Mouse (Mus musculus): ENCODE data around the gene Adpgk. TPM values are rescaled to one million over a fixed set of nuclear protein-coding genes. Genes with fewer than 3 reads are reported as not detected.
A peak's percentile ranks its signal among the peaks of the same experiment; 100 is the strongest.

Adpgk gene
- polyA plus RNA-seq (2015; fragmentation: Nextera tagmentation; extraction: Ambion mirVana): 19.1 and 22.7 TPM in 2 replicates

- Histone ChIP-seq H3K9me3 (no peaks in the 10 kb centered on the region), H3K4me1 (peaks cover 14% of the 10 kb centered on the region), H3K36me3 (no peaks in the 10 kb centered on the region), H3K4me3 (peak within 1 kb of the TSS; percentile 91), H3K4me2 (replicated peaks) (peak within 1 kb of the TSS; percentile 71), H3K27ac (replicated peaks) (peak within 1 kb of the TSS; percentile 89), H3K27me3 (no peaks in the 10 kb centered on the region), H3K9ac (replicated peaks) (peak within 1 kb of the TSS; percentile 85)
- WGBS: under 1% methylated on average over 58 of the region's 58 CpGs
- ATAC-seq (replicated peaks): peak; percentile 98
Measured at GRCm38 (mm10) chr9:59290957-59291687, at the start of gene Adpgk. Gene Adpgk (plus strand): TSS chr9:59291558.

- ATAC-seq (replicated peaks): no peak
- Histone ChIP-seq H3K9me3 (no peaks in the 10 kb centered on the region), H3K4me3 (no peak overlapping the region), H3K36me3 (no peaks in the 10 kb centered on the region), H3K27ac (replicated peaks) (no peak overlapping the region), H3K4me1 (no peaks in the 10 kb centered on the region), H3K4me2 (replicated peaks) (no peak overlapping the region), H3K9ac (replicated peaks) (no peak overlapping the region), H3K27me3 (no peaks in the 10 kb centered on the region)
- WGBS: 67% methylated on average over 7 of the region's 7 CpGs
Measured at GRCm38 (mm10) chr9:59245181-59245580, 46.2 kb upstream of the Adpgk start.

- no peaks in the 10 kb centered on the region for H3K4me1 ChIP-seq
- H3K9ac ChIP-seq (replicated peaks): no peak overlapping the region
- no peak for ATAC-seq (replicated peaks)
- no peak overlapping the region for H3K4me2 ChIP-seq (replicated peaks)
- H3K4me3 ChIP-seq: no peak overlapping the region
- WGBS: 37% methylated on average over 6 of the region's 6 CpGs
- H3K9me3 ChIP-seq: no peaks in the 10 kb centered on the region
- no peak overlapping the region for H3K27ac ChIP-seq (replicated peaks)
- no peaks in the 10 kb centered on the region for H3K36me3 ChIP-seq
- H3K27me3 ChIP-seq: no peaks in the 10 kb centered on the region
Measured at GRCm38 (mm10) chr9:59246456-59247029, 44.8 kb upstream of the Adpgk start.

- ATAC-seq (replicated peaks): no peak
- Histone ChIP-seq H3K4me2 (replicated peaks) (no peak overlapping the region), H3K36me3 (no peaks in the 10 kb centered on the region), H3K27me3 (no peaks in the 10 kb centered on the region), H3K9ac (replicated peaks) (no peak overlapping the region), H3K9me3 (no peaks in the 10 kb centered on the region), H3K4me1 (no peaks in the 10 kb centered on the region), H3K4me3 (no peak overlapping the region), H3K27ac (replicated peaks) (no peak overlapping the region)
- WGBS: 83% methylated on average over 3 of the region's 3 CpGs
Measured at GRCm38 (mm10) chr9:59249359-59249758, 42.0 kb upstream of the Adpgk start.

GRCm38 (mm10) chr9:59250272-59250671 lies 41.1 kb upstream of the Adpgk start:
- Histone ChIP-seq H3K27ac (replicated peaks) (no peak overlapping the region), H3K9ac (replicated peaks) (no peak overlapping the region), H3K4me1 (no peaks in the 10 kb centered on the region), H3K4me2 (replicated peaks) (no peak overlapping the region), H3K36me3 (no peaks in the 10 kb centered on the region), H3K4me3 (no peak overlapping the region), H3K27me3 (no peaks in the 10 kb centered on the region), H3K9me3 (no peaks in the 10 kb centered on the region)
- WGBS: 64% methylated on average over 3 of the region's 3 CpGs
- ATAC-seq (replicated peaks): no peak

DNA sequence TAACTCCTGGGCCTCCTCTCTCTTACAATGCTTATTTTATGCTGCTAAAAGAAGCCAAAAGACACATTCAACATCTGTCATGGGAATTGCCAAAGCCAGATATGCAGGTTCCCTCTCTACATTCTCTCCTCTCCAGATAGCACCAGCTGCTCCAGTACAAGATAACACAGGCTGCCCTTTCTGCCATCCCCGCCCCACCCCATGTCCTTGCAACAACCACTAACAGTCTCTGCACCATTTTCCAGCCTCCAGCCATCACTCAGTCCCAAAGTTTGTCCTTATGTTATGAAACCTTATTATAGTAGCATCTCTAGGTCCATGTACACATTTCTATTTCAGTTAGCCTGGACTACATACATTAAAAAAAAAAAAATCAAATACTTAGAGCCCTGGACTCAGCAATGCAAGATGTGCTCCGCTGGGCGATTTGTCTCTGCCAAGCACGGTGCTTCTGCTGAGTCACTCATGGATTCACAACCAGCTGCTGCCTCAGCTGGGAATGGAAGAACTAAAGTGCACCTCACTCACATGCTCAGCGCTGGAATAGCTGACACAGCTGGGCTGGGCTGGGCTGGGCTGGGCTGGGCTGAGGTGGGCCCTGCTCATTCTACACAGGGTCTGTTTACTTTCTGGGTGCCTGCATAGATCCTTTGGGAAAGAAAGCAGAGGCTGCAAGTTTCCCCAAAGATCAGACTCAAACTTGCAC lies 36.5 kb upstream of the Adpgk start:
- no peaks in the 10 kb centered on the region for H3K27me3 ChIP-seq
- no peak for ATAC-seq (replicated peaks)
- no peak overlapping the region for H3K9ac ChIP-seq (replicated peaks)
- H3K4me3 ChIP-seq: no peak overlapping the region
- H3K4me2 ChIP-seq (replicated peaks): no peak overlapping the region
- H3K27ac ChIP-seq (replicated peaks): no peak overlapping the region
- 77% methylated on average over 5 of the region's 5 CpGs for WGBS
- no peaks in the 10 kb centered on the region for H3K36me3 ChIP-seq
- H3K4me1 ChIP-seq: no peaks in the 10 kb centered on the region
- H3K9me3 ChIP-seq: no peaks in the 10 kb centered on the region

GRCm38 (mm10) chr9:59259806-59260454 lies 31.4 kb upstream of the Adpgk start:
- WGBS: 66% methylated on average over 9 of the region's 9 CpGs
- Histone ChIP-seq H3K27ac (replicated peaks) (no peak overlapping the region), H3K27me3 (no peaks in the 10 kb centered on the region), H3K4me3 (no peak overlapping the region), H3K4me1 (no peaks in the 10 kb centered on the region), H3K4me2 (replicated peaks) (no peak overlapping the region), H3K9ac (replicated peaks) (no peak overlapping the region), H3K36me3 (no peaks in the 10 kb centered on the region), H3K9me3 (no peaks in the 10 kb centered on the region)
- no peak for ATAC-seq (replicated peaks)

DNA sequence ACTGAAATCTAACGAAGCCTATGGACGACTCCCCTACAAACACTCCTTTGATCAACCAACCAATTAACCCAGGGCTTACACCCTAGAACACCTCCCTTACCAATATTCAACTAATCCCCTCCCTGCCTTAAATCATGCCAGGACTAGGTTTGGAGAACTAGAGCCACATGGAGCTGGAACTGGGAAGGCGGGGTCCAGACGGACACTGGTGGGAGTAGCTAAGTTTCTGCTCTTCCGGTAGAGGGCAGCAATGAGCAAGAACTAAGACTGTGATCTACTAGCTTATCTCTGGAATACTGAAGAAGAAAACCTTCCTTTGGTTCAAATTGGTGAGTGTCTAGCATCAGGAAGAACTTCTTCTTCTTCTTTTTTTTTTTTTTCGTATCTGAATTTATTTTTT lies 25.0 kb upstream of the Adpgk start:
- no peak for ATAC-seq (replicated peaks)
- Histone ChIP-seq H3K4me3 (no peak overlapping the region), H3K36me3 (no peaks in the 10 kb centered on the region), H3K9me3 (no peaks in the 10 kb centered on the region), H3K27ac (replicated peaks) (no peak overlapping the region), H3K9ac (replicated peaks) (no peak overlapping the region), H3K4me1 (no peaks in the 10 kb centered on the region), H3K27me3 (no peaks in the 10 kb centered on the region), H3K4me2 (replicated peaks) (no peak overlapping the region)
- WGBS: 40% methylated on average over 6 of the region's 6 CpGs

GRCm38 (mm10) chr9:59269728-59270127 lies 21.6 kb upstream of the Adpgk start:
- Histone ChIP-seq H3K9me3 (no peaks in the 10 kb centered on the region), H3K4me3 (no peak overlapping the region), H3K4me1 (0 out of 2 replicates have a peak, but pooled peaks cover 2% of the 10 kb centered on the region), H3K27ac (replicated peaks) (no peak overlapping the region), H3K36me3 (no peaks in the 10 kb centered on the region), H3K4me2 (replicated peaks) (no peak overlapping the region), H3K9ac (replicated peaks) (no peak overlapping the region), H3K27me3 (no peaks in the 10 kb centered on the region)
- WGBS: 49% methylated on average over 5 of the region's 5 CpGs
- ATAC-seq (replicated peaks): no peak

- 48% methylated on average over 4 of the region's 4 CpGs for WGBS
- H3K4me3 ChIP-seq: no peak overlapping the region
- H3K4me2 ChIP-seq (replicated peaks): no peak overlapping the region
- 0 out of 2 replicates have a peak, but pooled peaks cover 2% of the 10 kb centered on the region for H3K4me1 ChIP-seq
- no peaks in the 10 kb centered on the region for H3K9me3 ChIP-seq
- no peak overlapping the region for H3K9ac ChIP-seq (replicated peaks)
- H3K36me3 ChIP-seq: no peaks in the 10 kb centered on the region
- no peak for ATAC-seq (replicated peaks)
- no peaks in the 10 kb centered on the region for H3K27me3 ChIP-seq
- H3K27ac ChIP-seq (replicated peaks): no peak overlapping the region
Measured at GRCm38 (mm10) chr9:59271081-59271480, 20.3 kb upstream of the Adpgk start.

GRCm38 (mm10) chr9:59271711-59272110 lies 19.6 kb upstream of the Adpgk start:
- H3K36me3 ChIP-seq: no peaks in the 10 kb centered on the region
- ATAC-seq (replicated peaks): no peak
- WGBS: 52% methylated on average over 6 of the region's 6 CpGs

DNA sequence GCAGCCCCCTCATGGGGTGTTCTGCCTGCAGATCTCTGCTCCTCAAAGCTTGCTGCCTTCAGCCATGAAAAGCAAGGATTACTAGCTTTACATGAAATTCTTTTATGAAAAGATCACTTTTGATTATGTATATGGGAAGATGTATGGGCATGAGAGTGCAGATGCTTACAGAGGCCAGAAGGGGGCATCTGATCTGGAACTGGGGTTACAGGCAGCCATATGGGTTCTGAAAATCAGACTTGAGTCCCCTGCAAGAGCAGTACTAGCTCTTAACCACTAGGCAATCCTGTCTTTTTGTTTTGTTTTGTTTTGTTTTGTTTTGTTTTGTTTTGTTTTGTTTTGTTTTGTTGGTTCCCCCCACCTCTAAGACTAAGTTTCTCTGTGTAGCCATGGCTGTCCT lies 18.2 kb upstream of the Adpgk start:
- no peaks in the 10 kb centered on the region for H3K9me3 ChIP-seq
- no peaks in the 10 kb centered on the region for H3K36me3 ChIP-seq
- 0 out of 2 replicates have a peak, but pooled peaks cover 9% of the 10 kb centered on the region for H3K4me1 ChIP-seq
- no peak overlapping the region for H3K4me3 ChIP-seq
- no peak overlapping the region for H3K27ac ChIP-seq (replicated peaks)
- no peak overlapping the region for H3K4me2 ChIP-seq (replicated peaks)
- H3K9ac ChIP-seq (replicated peaks): no peak overlapping the region
- H3K27me3 ChIP-seq: no peaks in the 10 kb centered on the region
- ATAC-seq (replicated peaks): no peak

More at GRCm38 (mm10) chr9:59271711-59272110, 19.6 kb upstream of the Adpgk start:
- no peak overlapping the region for H3K27ac ChIP-seq (replicated peaks)
- H3K9ac ChIP-seq (replicated peaks): no peak overlapping the region
- H3K4me1 ChIP-seq: 0 out of 2 replicates have a peak, but pooled peaks cover 2% of the 10 kb centered on the region
- H3K4me2 ChIP-seq (replicated peaks): no peak overlapping the region
- no peak overlapping the region for H3K4me3 ChIP-seq
- H3K27me3 ChIP-seq: no peaks in the 10 kb centered on the region
- H3K9me3 ChIP-seq: no peaks in the 10 kb centered on the region
